Mouse (Mus musculus): ENCODE measurements around the gene Pld2. TPM values are rescaled to one million over a fixed set of nuclear protein-coding genes. Genes with fewer than 3 reads are reported as not detected.
"Not testable (repeated sequence)": the region's sequence is repeated elsewhere in the genome, so short reads cannot be mapped to it uniquely, and the experiment has no call there.

Gene Pld2
- polyA plus RNA-seq, 1 experiment from 2014 or later = 1.6 TPM

- Histone ChIP-seq H3K4me1 (ENCODE audit: insufficient read depth) (0 out of 2 replicates have a peak, but pooled peaks cover 3% of the 10 kb centered on the region), H3K4me3 (ENCODE audit: low read depth, low read length) (no peak within 1 kb of the TSS), H3K4me2 (ENCODE audit: low read depth, low read length) (no peak within 1 kb of the TSS), H3K27me3 (ENCODE audit: insufficient read depth, low read length) (no peaks in the 10 kb centered on the region), H3K9ac (replicated peaks) (no peak within 1 kb of the TSS), H3K36me3 (replicated peaks; ENCODE audit: insufficient read depth, low read length) (no peaks in the 10 kb centered on the region), H3K27ac (ENCODE audit: low read depth) (no peak within 1 kb of the TSS), H3K9me3 (ENCODE audit: low read length) (no peaks in the 10 kb centered on the region)
- WGBS (ENCODE audit: insufficient replicate concordance) = 73% methylated on average over 7 of the region's 7 CpGs
- ATAC-seq (no peak), DNase-seq (no peak)
- no peak for TF ChIP-seq EP300 (IDR thresholded peaks at IDR 0.05; ENCODE audit: low read depth)
- no peak for TF ChIP-seq CTCF (IDR thresholded peaks at IDR 0.05; ENCODE audit: low read depth)
These were observed 25.6 kb upstream of the Pld2 start, which contains the start of gene Vmo1 for GRCm38 (mm10) chr11:70514288-70514687. TSS of gene Vmo1 (minus strand) at chr11:70514616.

DNA sequence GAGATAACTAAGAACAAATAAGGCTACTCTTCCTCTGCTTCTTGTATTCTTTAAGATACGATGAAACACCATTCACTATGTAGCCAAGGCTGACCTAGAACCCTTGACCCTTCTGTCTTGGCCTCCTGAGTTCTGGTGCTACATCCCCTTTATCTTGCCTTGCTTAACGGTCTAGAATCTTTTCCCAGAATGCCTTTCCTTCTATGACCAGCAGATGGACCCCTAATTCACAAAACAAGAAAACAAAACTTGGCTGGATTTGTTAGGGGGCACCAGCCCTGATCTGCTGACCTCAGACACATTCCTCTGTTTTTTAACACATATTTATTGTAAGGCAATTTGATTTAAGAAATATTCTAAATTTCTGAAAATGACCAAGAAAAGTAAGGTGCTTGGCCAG, 23.5 kb upstream of the Pld2 start:
- Histone ChIP-seq H3K4me1 (ENCODE audit: insufficient read depth) (peaks cover 8% of the 10 kb centered on the region), H3K4me3 (ENCODE audit: low read depth, low read length) (no peak overlapping the region), H3K27ac (ENCODE audit: low read depth) (no peak overlapping the region), H3K4me2 (ENCODE audit: low read depth, low read length) (no peak overlapping the region), H3K36me3 (replicated peaks; ENCODE audit: insufficient read depth, low read length) (no peaks in the 10 kb centered on the region), H3K9ac (replicated peaks) (no peak overlapping the region), H3K27me3 (ENCODE audit: insufficient read depth, low read length) (no peaks in the 10 kb centered on the region), H3K9me3 (ENCODE audit: low read length) (no peaks in the 10 kb centered on the region)
- DNase-seq = no peak
- ATAC-seq = no peak
- WGBS (ENCODE audit: insufficient replicate concordance) = 20% methylated on average over 2 of the region's 2 CpGs
- TF ChIP-seq EP300 (IDR thresholded peaks at IDR 0.05; ENCODE audit: low read depth) (no peak), CTCF (IDR thresholded peaks at IDR 0.05; ENCODE audit: low read depth) (peak; percentile 74)

DNA sequence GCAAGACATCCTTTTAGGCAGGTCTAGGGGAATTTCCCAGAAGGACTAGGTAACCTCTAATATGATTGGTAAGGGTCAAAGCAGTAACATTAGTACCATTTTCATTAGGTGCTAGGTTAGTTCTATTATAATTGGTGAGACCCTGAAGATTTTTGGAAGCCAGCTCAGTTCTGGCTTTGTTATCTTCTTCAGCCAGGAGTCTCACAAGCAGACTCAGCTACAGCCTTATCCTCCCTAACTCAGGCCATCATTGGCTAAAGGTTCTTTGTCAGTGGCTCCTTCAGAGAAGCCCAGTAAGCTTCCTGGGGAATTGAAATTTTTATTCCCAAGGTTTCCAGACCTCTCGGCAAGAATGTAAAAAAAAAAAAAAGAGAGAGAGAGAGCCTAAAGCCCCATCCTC, 21.4 kb upstream of the Pld2 start:
- Histone ChIP-seq H3K27ac (ENCODE audit: low read depth) (peak overlapping the region; percentile 62), H3K4me2 (ENCODE audit: low read depth, low read length) (peak overlapping the region; percentile 59), H3K9me3 (ENCODE audit: low read length) (no peaks in the 10 kb centered on the region), H3K4me1 (ENCODE audit: insufficient read depth) (peaks cover 8% of the 10 kb centered on the region), H3K36me3 (replicated peaks; ENCODE audit: insufficient read depth, low read length) (no peaks in the 10 kb centered on the region), H3K27me3 (ENCODE audit: insufficient read depth, low read length) (no peaks in the 10 kb centered on the region), H3K9ac (replicated peaks) (no peak overlapping the region), H3K4me3 (ENCODE audit: low read depth, low read length) (no peak overlapping the region)
- no peak for ATAC-seq
- TF ChIP-seq EP300 (IDR thresholded peaks at IDR 0.05; ENCODE audit: low read depth) (no peak), CTCF (IDR thresholded peaks at IDR 0.05; ENCODE audit: low read depth) (no peak)
- WGBS (ENCODE audit: insufficient replicate concordance) = 33% methylated on average over 1 of the region's 1 CpGs
- no peak for DNase-seq

- TF ChIP-seq CTCF (IDR thresholded peaks at IDR 0.05; ENCODE audit: low read depth) (no peak), EP300 (IDR thresholded peaks at IDR 0.05; ENCODE audit: low read depth) (no peak)
- H3K27ac ChIP-seq (ENCODE audit: low read depth) = peak within 1 kb of the TSS; percentile 62
- H3K9me3 ChIP-seq (ENCODE audit: low read length) = no peaks in the 10 kb centered on the region
- peak within 1 kb of the TSS; percentile 25 for H3K4me3 ChIP-seq (ENCODE audit: low read depth, low read length)
- WGBS (ENCODE audit: insufficient replicate concordance) = 65% methylated on average over 10 of the region's 10 CpGs
- ATAC-seq (peak; percentile 64; the same call in 1 of the 2 replicates), DNase-seq (peak; percentile 24)
- H3K36me3 ChIP-seq (replicated peaks; ENCODE audit: insufficient read depth, low read length) = no peaks in the 10 kb centered on the region
- peak within 1 kb of the TSS; percentile 49 for H3K9ac ChIP-seq (replicated peaks)
- H3K4me2 ChIP-seq (ENCODE audit: low read depth, low read length) = peak within 1 kb of the TSS; percentile 59
- peaks cover 8% of the 10 kb centered on the region for H3K4me1 ChIP-seq (ENCODE audit: insufficient read depth)
- H3K27me3 ChIP-seq (ENCODE audit: insufficient read depth, low read length) = no peaks in the 10 kb centered on the region
These were observed 20.9 kb upstream of the Pld2 start, which contains the start of gene Gltpd2 for GRCm38 (mm10) chr11:70518923-70519322. TSS of gene Gltpd2 (plus strand) at chr11:70519196.

DNA sequence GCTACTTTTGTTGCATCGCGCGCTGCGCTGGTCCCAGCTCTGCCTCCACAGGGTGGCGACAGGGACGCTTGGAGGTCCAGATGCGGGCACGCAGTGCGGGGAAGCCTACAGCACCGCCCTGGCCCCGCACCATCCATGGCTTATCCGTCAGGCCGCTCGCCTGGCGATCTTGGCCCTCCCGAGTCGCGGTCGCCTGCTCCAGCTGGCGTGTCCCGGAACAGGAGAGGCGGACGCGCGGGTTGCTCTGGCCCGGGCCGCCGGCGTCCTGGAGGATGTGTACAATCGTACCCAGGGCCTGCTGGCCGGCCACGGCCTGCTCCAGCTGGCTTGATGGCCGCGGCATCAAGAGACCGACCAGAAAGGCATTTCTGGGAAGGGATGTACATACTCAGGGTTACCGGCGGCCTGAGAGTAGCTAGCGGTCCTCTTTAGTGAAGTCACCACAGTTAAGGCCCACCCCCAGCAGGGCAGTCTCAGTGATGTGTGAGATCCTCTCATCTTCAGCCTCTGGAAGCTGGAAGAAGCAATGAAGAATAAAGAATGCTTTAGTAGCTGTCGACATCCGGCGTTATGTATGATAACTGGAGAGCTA, 19.6 kb upstream of the Pld2 start:
- DNase-seq (peak; percentile 40), ATAC-seq (peak; percentile 7; the same call in 1 of the 2 replicates)
- Histone ChIP-seq H3K27me3 (ENCODE audit: insufficient read depth, low read length) (no peaks in the 10 kb centered on the region), H3K4me3 (ENCODE audit: low read depth, low read length) (peak overlapping the region; percentile 25), H3K36me3 (replicated peaks; ENCODE audit: insufficient read depth, low read length) (no peaks in the 10 kb centered on the region), H3K9me3 (ENCODE audit: low read length) (no peaks in the 10 kb centered on the region), H3K4me1 (ENCODE audit: insufficient read depth) (peaks cover 8% of the 10 kb centered on the region), H3K9ac (replicated peaks) (peak overlapping the region; percentile 49), H3K4me2 (ENCODE audit: low read depth, low read length) (peak overlapping the region; percentile 59), H3K27ac (ENCODE audit: low read depth) (peak overlapping the region; percentile 62)
- 31% methylated on average over 40 of the region's 41 CpGs for WGBS (ENCODE audit: insufficient replicate concordance)
- TF ChIP-seq EP300 (IDR thresholded peaks at IDR 0.05; ENCODE audit: low read depth) = no peak
- TF ChIP-seq CTCF (IDR thresholded peaks at IDR 0.05; ENCODE audit: low read depth) = 0 out of 2 replicates have a peak, but pooled peaks have one; percentile 20

GRCm38 (mm10) chr11:70523306-70523989, 16.4 kb upstream of the Pld2 start:
- Histone ChIP-seq H3K36me3 (replicated peaks; ENCODE audit: insufficient read depth, low read length) (peaks cover 12% of the 10 kb centered on the region), H3K4me1 (ENCODE audit: insufficient read depth) (peaks cover 14% of the 10 kb centered on the region), H3K27ac (ENCODE audit: low read depth) (0 out of 2 replicates have a peak overlapping the region, but pooled peaks have one; percentile 13)
- DNase-seq = peak; percentile 54
- not testable (repeated sequence) for H3K4me2 ChIP-seq (ENCODE audit: low read depth, low read length); H3K27me3 ChIP-seq (ENCODE audit: insufficient read depth, low read length); H3K9me3 ChIP-seq (ENCODE audit: low read length); ATAC-seq; H3K4me3 ChIP-seq (ENCODE audit: low read depth, low read length); H3K9ac ChIP-seq (replicated peaks)
- 74% methylated on average over 8 of the region's 8 CpGs for WGBS (ENCODE audit: insufficient replicate concordance)
- peak; percentile 19 for TF ChIP-seq CTCF (IDR thresholded peaks at IDR 0.05; ENCODE audit: low read depth)
